Mouse (Mus musculus) frontal cortex, postnatal 10 days (tissue): Measurements from ENCODE around the gene Rprd1b.

ENCODE experiments used
- DNase-seq, 2 experiments: peaks; one replicate each; pipeline ENCODE4 v3.0.0; 2022; ENCODE audit warnings: low spot score in 2 of 2, mixed read lengths in 1 of 2

Gene Rprd1b

GRCm38 (mm10) chr2:158127245-158127644 is 98.9 kb downstream of the Rprd1b start:
- DNase-seq = no peak

GRCm38 (mm10) chr2:158127872-158128271 is 99.6 kb downstream of the Rprd1b start:
- DNase-seq = no peak

- DNase-seq = no peak
Observed at GRCm38 (mm10) chr2:158128461-158129130, 100.3 kb downstream of the Rprd1b start.

GRCm38 (mm10) chr2:158129291-158130002 is 101.2 kb downstream of the Rprd1b start:
- no peak for DNase-seq

- DNase-seq = no peak
Observed at GRCm38 (mm10) chr2:158130391-158130986, 102.2 kb downstream of the Rprd1b start.

GRCm38 (mm10) chr2:158131197-158131835 is 103.0 kb downstream of the Rprd1b start:
- no peak for DNase-seq

GRCm38 (mm10) chr2:158132320-158132719 is 104.0 kb downstream of the Rprd1b start:
- no peak for DNase-seq

GRCm38 (mm10) chr2:158133050-158133449 is 104.8 kb downstream of the Rprd1b start:
- DNase-seq = no peak

- no peak for DNase-seq
Observed at GRCm38 (mm10) chr2:158136205-158136604, 107.9 kb downstream of the Rprd1b start.

- DNase-seq = no peak
Observed at GRCm38 (mm10) chr2:158137771-158138170, 109.5 kb downstream of the Rprd1b start.

- DNase-seq = no peak
Observed at GRCm38 (mm10) chr2:158138778-158139177, 110.5 kb downstream of the Rprd1b start.

- peak; percentile 39 to 43 for DNase-seq
Observed at GRCm38 (mm10) chr2:158139628-158140027, 111.3 kb downstream of the Rprd1b start.

GRCm38 (mm10) chr2:158140664-158141063 is 112.4 kb downstream of the Rprd1b start:
- DNase-seq = no peak

- no peak for DNase-seq
Observed at GRCm38 (mm10) chr2:158141271-158141670, 113.0 kb downstream of the Rprd1b start.

GRCm38 (mm10) chr2:158141690-158142440 is 113.6 kb downstream of the Rprd1b start:
- DNase-seq = no peak

- no peak for DNase-seq
Observed at GRCm38 (mm10) chr2:158142981-158143380, 114.7 kb downstream of the Rprd1b start.

- DNase-seq = no peak
Observed at GRCm38 (mm10) chr2:158143816-158144215, 115.5 kb downstream of the Rprd1b start.

GRCm38 (mm10) chr2:158144263-158144662 is 116.0 kb downstream of the Rprd1b start:
- no peak for DNase-seq

- no peak for DNase-seq
Observed at GRCm38 (mm10) chr2:158144750-158145527, 116.6 kb downstream of the Rprd1b start.

GRCm38 (mm10) chr2:158145528-158146065 is 117.3 kb downstream of the Rprd1b start:
- DNase-seq = no peak

- DNase-seq = peak in 1 of 2 experiments; percentile 69
Observed at GRCm38 (mm10) chr2:158146223-158146622, 117.9 kb downstream of the Rprd1b start, which contains the start of gene Tgm2. TSS of gene Tgm2 (minus strand) at chr2:158146436.
